Mouse (Mus musculus) thymus, adult 18-20 months (tissue): ENCODE data around the gene Gm2001.
"Not testable (repeated sequence)": the region's sequence is repeated elsewhere in the genome, so short reads cannot be mapped to it uniquely, and the experiment has no call there.

Source experiments
- DNase-seq, 2 experiments: peaks; one replicate each; pipeline ENCODE4 v3.0.0; 2022; ENCODE audit warnings: mixed read lengths in 2 of 2

Gm2001 gene

DNA sequence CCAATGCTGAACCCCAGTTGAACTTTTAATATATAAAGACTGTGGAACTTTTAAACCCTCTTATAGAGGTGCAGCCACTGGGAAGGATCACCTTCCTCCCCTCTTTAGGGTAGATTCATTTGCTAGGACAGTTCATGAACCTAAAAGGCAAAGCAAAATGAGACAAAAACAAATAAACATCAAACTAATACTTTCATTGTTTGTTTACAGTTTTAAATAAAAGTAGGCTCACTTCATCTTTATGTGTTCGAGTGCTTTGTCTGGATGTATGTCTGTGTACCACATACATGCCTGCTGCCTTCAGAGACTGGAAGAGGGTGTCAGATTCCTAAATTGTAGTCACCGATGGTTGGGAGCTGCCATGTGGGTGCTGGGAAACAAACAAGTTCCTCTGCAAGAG lies at the start of gene Gm2001:
TSS of gene Gm2001 (minus strand) at position 101 of the 400 bp plus-strand sequence.
- DNase-seq: not testable (repeated sequence)

- DNase-seq: not testable (repeated sequence)
These were observed 31.6 kb upstream of the Gm2001 start, which contains the start of gene Gm2016 for GRCm38 (mm10) chr12:87873772-87874171. Gene Gm2016 (plus strand): TSS chr12:87874072.

DNA sequence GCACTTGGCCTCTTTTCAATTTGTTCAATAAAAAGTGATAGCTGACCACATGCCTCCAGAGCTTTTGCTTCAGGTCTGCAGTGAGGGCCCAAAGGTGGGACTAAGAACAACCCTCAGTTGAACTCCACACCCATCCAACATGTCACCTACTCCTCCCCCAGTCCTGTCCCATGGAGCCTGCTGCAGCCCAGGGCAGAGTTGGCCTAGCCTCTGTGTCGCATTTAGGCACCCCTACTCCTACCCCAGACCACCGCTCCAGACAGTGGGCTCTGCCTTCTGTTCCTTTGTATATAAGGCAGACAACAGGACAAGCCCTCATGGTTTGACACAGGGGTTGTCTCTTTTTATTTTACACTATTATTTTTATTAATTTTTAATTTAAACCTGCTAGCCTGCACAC lies 21.9 kb upstream of the Gm2001 start:
- not testable (repeated sequence) for DNase-seq

DNA sequence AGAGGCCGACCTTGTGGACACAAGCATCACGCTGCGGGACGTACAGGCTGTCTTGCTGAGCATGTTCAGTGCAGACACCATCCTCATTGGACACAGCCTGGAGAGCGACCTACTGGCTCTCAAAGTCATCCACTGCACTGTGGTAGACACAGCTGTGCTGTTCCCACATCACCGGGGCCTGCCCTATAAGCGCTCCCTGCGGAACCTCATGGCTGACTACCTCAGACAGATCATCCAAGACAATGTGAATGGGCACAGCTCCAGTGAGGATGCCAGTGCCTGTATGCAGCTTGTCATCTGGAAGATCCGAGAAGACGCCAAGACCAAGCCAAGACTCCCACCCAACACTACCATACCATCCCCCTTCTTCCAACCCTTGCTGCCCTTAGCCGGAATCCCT lies 21.5 kb upstream of the Gm2001 start:
- DNase-seq: not testable (repeated sequence)

- not testable (repeated sequence) for DNase-seq
These were observed 19.9 kb upstream of the Gm2001 start for GRCm38 (mm10) chr12:87861740-87862692.

- DNase-seq: not testable (repeated sequence)
These were observed 13.9 kb upstream of the Gm2001 start for GRCm38 (mm10) chr12:87856067-87856466.

DNA sequence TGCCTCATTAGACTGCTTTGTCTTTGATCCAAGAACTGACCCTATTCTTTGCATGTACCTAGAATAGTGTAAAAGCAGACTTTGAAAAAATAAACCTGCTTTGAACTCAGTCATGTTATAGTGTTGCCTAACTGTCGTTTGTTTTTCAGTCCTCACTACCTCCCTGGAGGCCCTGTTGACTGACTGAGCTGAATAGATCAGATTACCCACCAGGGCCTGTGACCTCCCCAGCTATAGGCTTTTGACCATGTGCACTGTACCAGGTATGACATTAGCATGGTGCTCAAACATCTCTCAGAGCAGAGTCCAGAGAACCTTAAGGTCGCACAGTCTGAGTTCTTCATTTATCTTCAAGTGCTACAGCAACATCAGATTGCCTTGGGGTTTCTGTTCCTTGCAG lies 8.5 kb upstream of the Gm2001 start:
- not testable (repeated sequence) for DNase-seq

DNA sequence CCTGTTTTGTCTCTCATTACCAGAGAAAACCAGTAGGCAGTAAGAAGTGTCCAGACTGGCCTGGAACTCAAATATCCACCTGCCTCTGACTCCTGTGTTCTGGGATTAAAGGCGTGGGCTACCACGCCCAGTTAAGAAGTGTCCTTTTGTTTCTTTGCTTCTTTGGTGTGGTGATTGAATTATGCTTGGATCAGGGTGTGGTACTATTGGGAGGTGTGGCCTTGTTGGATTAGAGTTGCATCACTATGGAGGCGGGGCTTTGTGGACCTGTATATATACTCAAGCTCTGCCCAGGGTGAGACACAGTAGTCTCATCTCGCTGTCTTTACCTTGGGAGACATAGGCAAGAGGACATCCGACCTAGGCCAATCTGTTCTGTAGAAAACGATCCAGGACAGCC lies 25.9 kb downstream of the Gm2001 start, which contains the start of gene BB287469:
TSS of gene BB287469 (plus strand) at position 301 of the 400 bp plus-strand sequence.
- not testable (repeated sequence) for DNase-seq

DNA sequence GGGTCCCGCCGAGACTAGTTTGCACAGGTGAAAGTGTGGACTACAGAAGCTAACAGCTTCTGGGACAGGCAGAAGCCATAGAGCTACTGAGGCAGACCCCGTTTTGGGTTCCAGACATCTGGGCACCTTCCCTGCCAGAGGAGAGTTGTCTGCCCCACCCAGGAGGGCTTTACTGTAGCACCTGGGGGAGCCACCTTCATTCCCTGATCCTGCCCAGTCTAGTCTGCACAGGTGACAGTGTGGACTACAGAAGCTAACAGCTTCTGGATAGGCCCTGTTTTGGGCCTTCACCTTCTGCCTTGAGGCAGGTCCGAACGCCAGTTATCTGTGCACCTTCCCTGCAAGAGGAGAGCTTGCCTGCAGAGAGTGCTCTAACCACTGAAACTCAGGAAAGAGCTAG lies 44.2 kb downstream of the Gm2001 start:
- DNase-seq: not testable (repeated sequence)

- DNase-seq: not testable (repeated sequence)
These were observed 46.9 kb downstream of the Gm2001 start, which contains the start of gene Gm21936 for GRCm38 (mm10) chr12:87795212-87795611. Gene Gm21936 (plus strand): TSS chr12:87795512.
